Mouse (Mus musculus) midbrain, embryonic 15.5 days (tissue): Measurements from ENCODE around the gene Tfip11. TPM values are rescaled to one million over a fixed set of nuclear protein-coding genes. Genes with fewer than 3 reads are reported as not detected.

ENCODE experiments used
- ATAC-seq: fragments of 200-750 bp; cut with Nextera tagmentation; replicated peaks from 2 replicates; pipeline ENCODE4 v1.8.0; 2017; ENCODE audit warnings: moderate TSS enrichment
- H3K27ac ChIP-seq: fragments of 300-500 bp; sonication (generic); 2 replicates; pipeline ENCODE4 v1.5.1; 2015; ENCODE audit warnings: mild to moderate bottlenecking, inconsistent platforms
- H3K27me3 ChIP-seq: fragments of 300-500 bp; sonication (generic); replicated peaks from 2 replicates; pipeline ENCODE4 v1.6.1; 2015; ENCODE audit warnings: inconsistent platforms
- H3K36me3 ChIP-seq: fragments of 300-500 bp; sonication (generic); replicated peaks from 2 replicates; pipeline ENCODE4 v1.6.1; 2015; ENCODE audit warnings: inconsistent platforms
- H3K4me1 ChIP-seq: fragments of 300-500 bp; sonication (generic); 2 replicates; pipeline ENCODE4 v1.6.1; 2015; ENCODE audit warnings: inconsistent platforms
- H3K4me2 ChIP-seq: fragments of 300-500 bp; sonication (generic); 2 replicates; pipeline ENCODE4 v1.6.1; 2015; ENCODE audit warnings: inconsistent platforms, mild to moderate bottlenecking, moderate library complexity
- H3K4me3 ChIP-seq: fragments of 300-500 bp; sonication (generic); 2 replicates; pipeline ENCODE4 v1.5.1; 2015; ENCODE audit warnings: mild to moderate bottlenecking, inconsistent platforms
- H3K9ac ChIP-seq: fragments of 300-500 bp; sonication (generic); 2 replicates; pipeline ENCODE4 v1.6.1; 2015; ENCODE audit warnings: mild to moderate bottlenecking, inconsistent platforms
- H3K9me3 ChIP-seq: fragments of 300-500 bp; sonication (generic); 2 replicates; pipeline ENCODE4 v1.6.1; 2016; ENCODE audit warnings: inconsistent platforms
- WGBS: fragments of 180-500 bp; shearing (Covaris S2); methylation state at CpG from one replicate; pipeline ENCODE4 v1.1.7; 2015; ENCODE audit warnings: mixed read lengths; 5-methylcytosine and 5-hydroxymethylcytosine counted together
- polyA plus RNA-seq: library from polyadenylated mRNA; unstranded; fragments of >200 nt; fragmentation: Nextera tagmentation; extraction: Ambion mirVana; gene quantifications from 2 replicates; pipeline ENCODE4 v1.2.1, GENCODE M21; 2015

The Tfip11 gene
- polyA plus RNA-seq, 1 experiment from 2014 or later: 38.2 TPM

- no peak overlapping the region for H3K4me3 ChIP-seq
- H3K4me2 ChIP-seq: no peak overlapping the region
- no peak overlapping the region for H3K9ac ChIP-seq
- WGBS: 95% methylated on average over 9 of the region's 9 CpGs
- H3K9me3 ChIP-seq: no peaks in the 10 kb centered on the region
- H3K36me3 ChIP-seq: peaks cover 10% of the 10 kb centered on the region; the same call in 1 of the 2 replicates
- no peak for ATAC-seq
- H3K4me1 ChIP-seq: no peaks in the 10 kb centered on the region
- H3K27me3 ChIP-seq: no peaks in the 10 kb centered on the region
- H3K27ac ChIP-seq: no peak overlapping the region
These were observed 30.2 kb downstream of the Tfip11 start for GRCm38 (mm10) chr5:112356322-112356721.

GRCm38 (mm10) chr5:112359520-112359919 lies 33.4 kb downstream of the Tfip11 start:
- H3K9me3 ChIP-seq: no peaks in the 10 kb centered on the region
- ATAC-seq: no peak
- WGBS: over 99% methylated on average over 4 of the region's 4 CpGs
- H3K36me3 ChIP-seq: peaks cover 23% of the 10 kb centered on the region; the same call in 1 of the 2 replicates
- no peak overlapping the region for H3K27ac ChIP-seq
- no peak overlapping the region for H3K9ac ChIP-seq
- H3K4me2 ChIP-seq: no peak overlapping the region
- no peak overlapping the region for H3K4me3 ChIP-seq
- H3K27me3 ChIP-seq: no peaks in the 10 kb centered on the region
- H3K4me1 ChIP-seq: no peaks in the 10 kb centered on the region

GRCm38 (mm10) chr5:112360077-112360476 lies 33.9 kb downstream of the Tfip11 start:
- H3K9ac ChIP-seq: no peak overlapping the region
- no peak for ATAC-seq
- H3K36me3 ChIP-seq: peaks cover 23% of the 10 kb centered on the region; the same call in 1 of the 2 replicates
- no peaks in the 10 kb centered on the region for H3K9me3 ChIP-seq
- H3K4me2 ChIP-seq: no peak overlapping the region
- no peak overlapping the region for H3K4me3 ChIP-seq
- no peaks in the 10 kb centered on the region for H3K27me3 ChIP-seq
- WGBS: 92% methylated on average over 3 of the region's 3 CpGs
- H3K4me1 ChIP-seq: no peaks in the 10 kb centered on the region
- H3K27ac ChIP-seq: no peak overlapping the region

GRCm38 (mm10) chr5:112364184-112364797 lies 38.1 kb downstream of the Tfip11 start:
- H3K4me1 ChIP-seq: no peaks in the 10 kb centered on the region
- no peaks in the 10 kb centered on the region for H3K27me3 ChIP-seq
- peaks cover 17% of the 10 kb centered on the region; the same call in 1 of the 2 replicates for H3K36me3 ChIP-seq
- no peak overlapping the region for H3K9ac ChIP-seq
- ATAC-seq: no peak
- H3K4me3 ChIP-seq: no peak overlapping the region
- H3K4me2 ChIP-seq: no peak overlapping the region
- no peaks in the 10 kb centered on the region for H3K9me3 ChIP-seq
- H3K27ac ChIP-seq: peak overlapping the region; percentile 42; the same call in 1 of the 2 replicates
- WGBS: 65% methylated on average over 10 of the region's 10 CpGs

- H3K9me3 ChIP-seq: no peaks in the 10 kb centered on the region
- 93% methylated on average over 6 of the region's 6 CpGs for WGBS
- H3K36me3 ChIP-seq: peaks cover 15% of the 10 kb centered on the region; the same call in 1 of the 2 replicates
These were observed 40.7 kb downstream of the Tfip11 start for GRCm38 (mm10) chr5:112366879-112367278.

GRCm38 (mm10) chr5:112367338-112367737 lies 41.2 kb downstream of the Tfip11 start:
- ATAC-seq: no peak
- Histone ChIP-seq H3K4me2 (no peak overlapping the region), H3K27me3 (no peaks in the 10 kb centered on the region), H3K9ac (no peak overlapping the region), H3K36me3 (peaks cover 13% of the 10 kb centered on the region; the same call in 1 of the 2 replicates), H3K27ac (no peak overlapping the region), H3K4me3 (no peak overlapping the region), H3K9me3 (no peaks in the 10 kb centered on the region), H3K4me1 (peaks cover 29% of the 10 kb centered on the region)
- 94% methylated on average over 4 of the region's 4 CpGs for WGBS

More at GRCm38 (mm10) chr5:112366879-112367278, 40.7 kb downstream of the Tfip11 start:
- Histone ChIP-seq H3K4me2 (no peak overlapping the region), H3K27ac (no peak overlapping the region), H3K9ac (no peak overlapping the region), H3K4me1 (peaks cover 25% of the 10 kb centered on the region), H3K27me3 (no peaks in the 10 kb centered on the region), H3K4me3 (no peak overlapping the region)
- no peak for ATAC-seq

GRCm38 (mm10) chr5:112367929-112368328 lies 41.8 kb downstream of the Tfip11 start:
- Histone ChIP-seq H3K27ac (no peak overlapping the region), H3K4me2 (no peak overlapping the region), H3K4me3 (no peak overlapping the region), H3K27me3 (no peaks in the 10 kb centered on the region), H3K4me1 (peaks cover 35% of the 10 kb centered on the region), H3K9me3 (no peaks in the 10 kb centered on the region), H3K9ac (no peak overlapping the region), H3K36me3 (peaks cover 13% of the 10 kb centered on the region; the same call in 1 of the 2 replicates)
- no peak for ATAC-seq
- 90% methylated on average over 12 of the region's 12 CpGs for WGBS

- 68% methylated on average over 10 of the region's 10 CpGs for WGBS
- Histone ChIP-seq H3K4me3 (no peak overlapping the region), H3K9ac (no peak overlapping the region), H3K4me2 (no peak overlapping the region), H3K27me3 (no peaks in the 10 kb centered on the region), H3K36me3 (peaks cover 10% of the 10 kb centered on the region; the same call in 1 of the 2 replicates), H3K27ac (no peak overlapping the region), H3K4me1 (peaks cover 40% of the 10 kb centered on the region), H3K9me3 (no peaks in the 10 kb centered on the region)
- ATAC-seq: no peak
These were observed 42.5 kb downstream of the Tfip11 start for GRCm38 (mm10) chr5:112368666-112369065.

- 79% methylated on average over 13 of the region's 13 CpGs for WGBS
- Histone ChIP-seq H3K4me3 (no peak overlapping the region), H3K27me3 (no peaks in the 10 kb centered on the region), H3K4me2 (no peak overlapping the region), H3K27ac (0 out of 2 replicates have a peak overlapping the region, but pooled peaks have one; percentile 97), H3K36me3 (peaks cover 6% of the 10 kb centered on the region; the same call in 1 of the 2 replicates), H3K9ac (no peak overlapping the region), H3K4me1 (peaks cover 40% of the 10 kb centered on the region), H3K9me3 (no peaks in the 10 kb centered on the region)
- ATAC-seq: no peak
These were observed 43.2 kb downstream of the Tfip11 start for GRCm38 (mm10) chr5:112369326-112369725.

GRCm38 (mm10) chr5:112370236-112370813 lies 44.2 kb downstream of the Tfip11 start:
- H3K36me3 ChIP-seq: peaks cover 3% of the 10 kb centered on the region; the same call in 1 of the 2 replicates

GRCm38 (mm10) chr5:112371933-112372332 lies 45.8 kb downstream of the Tfip11 start:
- no peaks in the 10 kb centered on the region for H3K27me3 ChIP-seq
- peaks cover 13% of the 10 kb centered on the region; the same call in 1 of the 2 replicates for H3K36me3 ChIP-seq
- peaks cover 40% of the 10 kb centered on the region for H3K4me1 ChIP-seq

More at GRCm38 (mm10) chr5:112370236-112370813, 44.2 kb downstream of the Tfip11 start:
- Histone ChIP-seq H3K4me2 (no peak overlapping the region), H3K9me3 (no peaks in the 10 kb centered on the region), H3K9ac (no peak overlapping the region), H3K4me3 (no peak overlapping the region), H3K27ac (peak overlapping the region; percentile 97), H3K27me3 (no peaks in the 10 kb centered on the region), H3K4me1 (peaks cover 40% of the 10 kb centered on the region)
- ATAC-seq: no peak
- WGBS: 87% methylated on average over 12 of the region's 12 CpGs

GRCm38 (mm10) chr5:112376111-112376510 lies 50.0 kb downstream of the Tfip11 start:
- Histone ChIP-seq H3K4me2 (no peak overlapping the region), H3K27ac (no peak overlapping the region), H3K9ac (no peak overlapping the region), H3K9me3 (no peaks in the 10 kb centered on the region), H3K4me3 (no peak overlapping the region), H3K36me3 (peaks cover 23% of the 10 kb centered on the region; the same call in 1 of the 2 replicates), H3K4me1 (peaks cover 23% of the 10 kb centered on the region), H3K27me3 (no peaks in the 10 kb centered on the region)
- 89% methylated on average over 4 of the region's 4 CpGs for WGBS
- ATAC-seq: no peak

More at GRCm38 (mm10) chr5:112371933-112372332, 45.8 kb downstream of the Tfip11 start:
- WGBS: 11% methylated on average over 7 of the region's 7 CpGs
- peak; percentile 90 for ATAC-seq
- peak overlapping the region; percentile 35 for H3K4me2 ChIP-seq
- H3K27ac ChIP-seq: peak overlapping the region; percentile 97
- H3K9ac ChIP-seq: peak overlapping the region; percentile 39
- H3K4me3 ChIP-seq: no peak overlapping the region
- no peaks in the 10 kb centered on the region for H3K9me3 ChIP-seq
